Mouse (Mus musculus) kidney, adult 11 months (tissue): ENCODE measurements around the gene Hmx3.
A peak's percentile ranks its signal among the peaks of the same experiment; 100 is the strongest.

Source experiments
- DNase-seq: peaks from one replicate; pipeline ENCODE4 v3.0.0; 2022

The Hmx3 gene

DNA sequence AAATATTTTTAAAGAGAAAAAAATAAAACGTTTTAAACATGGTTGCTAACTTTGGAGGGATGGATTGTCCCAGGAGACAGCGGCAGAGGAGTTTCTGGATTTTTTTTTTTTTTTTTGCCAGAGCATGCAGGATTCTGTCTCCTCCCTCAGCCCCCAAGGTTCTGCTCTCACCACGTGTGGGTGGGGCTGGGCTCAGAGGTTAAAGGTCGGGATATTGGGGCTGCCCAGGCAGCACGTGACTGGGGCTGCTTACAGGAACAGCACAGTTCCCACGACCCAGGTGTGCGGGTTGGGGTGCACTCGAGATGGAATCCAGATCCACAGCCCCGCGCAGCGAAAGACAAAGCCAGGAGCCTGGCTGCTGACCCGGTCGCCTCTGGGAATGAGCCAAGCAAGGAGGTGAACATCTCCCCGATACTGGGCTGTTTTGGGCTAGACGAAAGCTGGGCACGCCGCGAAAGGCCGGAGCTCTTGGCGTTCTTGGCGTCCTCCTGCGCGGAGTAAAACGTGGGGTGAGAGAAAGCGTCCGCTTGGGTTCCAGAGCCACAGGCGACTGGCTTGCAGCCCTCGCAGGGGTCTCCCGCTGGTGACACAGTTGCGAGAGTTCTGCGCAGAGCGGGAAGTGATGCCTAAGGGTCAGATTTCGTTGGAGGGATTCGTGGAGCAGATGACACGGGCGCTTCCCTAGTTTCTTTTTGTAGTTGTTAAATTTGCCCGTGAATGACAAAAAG lies 14.0 kb downstream of the Hmx3 start:
- no peak for DNase-seq

DNA sequence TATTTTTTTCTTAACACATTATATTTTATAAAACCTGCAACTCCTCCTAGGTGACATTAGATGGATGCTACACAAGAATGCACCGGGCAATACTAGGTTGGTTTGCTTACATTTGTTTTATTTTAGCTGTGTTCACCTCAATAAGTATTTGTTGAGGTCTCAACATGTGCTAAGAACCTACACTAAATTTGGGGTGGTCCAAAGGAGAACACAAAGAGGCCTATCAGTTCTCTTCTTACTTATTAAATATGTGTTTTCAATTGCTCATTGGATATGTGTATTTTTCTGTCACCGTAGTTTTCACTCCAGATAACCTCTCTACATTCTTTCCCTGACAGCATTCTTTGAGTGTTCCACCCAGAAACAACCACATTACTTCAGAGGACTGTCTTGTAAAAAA lies 15.1 kb downstream of the Hmx3 start:
- DNase-seq: no peak

DNA sequence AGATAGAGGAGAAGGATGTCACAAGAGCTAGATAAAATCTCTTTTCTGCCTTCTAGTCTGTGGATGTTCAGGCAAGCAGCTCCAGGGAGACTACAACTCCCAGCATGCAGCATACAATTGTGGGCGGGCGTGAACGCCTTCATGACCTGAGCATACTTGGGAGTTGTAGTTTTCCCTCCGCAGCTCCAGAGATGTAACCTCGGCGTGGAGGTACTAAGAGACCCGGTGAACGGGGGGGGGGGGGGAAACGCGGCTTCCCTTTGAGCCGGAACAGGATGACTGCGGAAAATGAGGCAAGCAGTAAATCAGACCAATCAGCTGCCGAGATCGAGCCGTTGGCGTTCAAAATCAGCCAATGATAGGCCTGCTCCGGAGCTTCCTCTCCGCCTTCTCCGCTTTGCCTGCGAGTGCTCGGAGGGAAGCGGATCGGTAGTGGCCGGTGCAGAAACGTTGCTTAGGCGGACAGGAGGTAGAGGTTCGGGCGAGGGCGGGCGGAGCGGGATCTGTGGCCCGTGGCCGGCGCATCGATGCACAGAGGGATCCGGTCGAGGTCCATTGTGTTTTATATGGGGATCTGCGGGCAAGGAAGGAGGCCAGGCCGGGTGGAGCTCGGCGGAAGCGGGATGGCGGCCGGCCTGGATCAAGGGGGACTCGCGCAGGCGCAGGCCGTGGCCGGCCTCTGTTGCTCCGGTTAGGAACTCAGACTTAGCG lies 17.5 kb downstream of the Hmx3 start, which contains the start of gene Bub3:
Gene Bub3, plus strand, starts transcription at position 237 of the 711 bp plus-strand sequence.
- DNase-seq: peak; percentile 95

DNA sequence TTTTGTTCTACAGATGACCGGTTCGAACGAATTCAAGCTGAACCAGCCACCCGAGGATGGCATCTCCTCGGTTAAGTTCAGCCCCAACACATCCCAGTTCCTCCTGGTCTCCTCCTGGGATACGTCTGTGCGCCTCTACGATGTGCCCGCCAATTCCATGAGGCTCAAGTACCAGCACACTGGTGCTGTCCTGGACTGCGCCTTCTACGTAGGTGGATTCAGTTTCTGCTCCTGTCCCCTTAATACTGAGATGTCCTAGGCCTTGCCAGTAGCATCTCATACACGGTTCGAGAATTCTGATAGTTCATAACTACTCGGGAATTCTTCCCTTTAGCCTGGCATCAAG lies 18.0 kb downstream of the Hmx3 start:
- no peak for DNase-seq

DNA sequence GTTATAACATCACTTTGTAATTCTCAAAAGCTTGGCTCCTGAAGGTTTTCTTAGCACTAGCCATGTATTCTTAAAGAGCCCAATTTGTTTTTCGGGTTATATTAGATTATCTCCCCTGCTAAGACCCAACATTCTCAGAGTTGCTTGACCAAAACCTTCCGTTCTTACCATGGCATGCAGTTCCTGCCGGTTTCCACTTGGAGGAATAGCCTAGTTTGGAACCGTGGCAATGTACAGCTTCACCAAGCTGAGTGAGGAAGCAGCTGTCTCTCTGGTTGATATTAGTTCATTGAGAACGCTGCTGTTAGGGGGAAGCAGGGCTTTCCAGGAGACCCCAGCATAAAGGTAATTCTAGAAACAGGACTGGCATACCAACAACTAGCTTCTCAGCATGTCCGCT lies 32.6 kb downstream of the Hmx3 start:
- no peak for DNase-seq

DNA sequence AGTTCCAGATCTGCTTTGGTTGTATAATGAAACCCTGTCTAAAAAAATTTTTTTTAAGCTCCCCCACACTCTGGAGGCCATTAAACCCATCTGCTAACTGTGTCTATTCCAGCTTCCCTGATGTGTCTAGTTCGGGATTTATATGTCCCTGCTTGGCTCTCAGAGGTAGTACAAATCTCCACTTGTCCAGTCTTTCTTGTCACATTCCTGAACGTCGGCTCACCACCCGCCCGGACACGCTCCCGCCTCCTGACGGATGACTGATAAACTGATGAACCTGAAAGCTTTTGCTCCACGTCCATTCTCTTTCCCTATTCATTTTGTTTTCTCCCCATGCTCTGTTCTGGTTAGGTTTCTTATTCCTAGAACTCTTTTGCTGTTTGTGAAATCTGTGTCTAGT lies 39.5 kb downstream of the Hmx3 start:
- DNase-seq: no peak

DNA sequence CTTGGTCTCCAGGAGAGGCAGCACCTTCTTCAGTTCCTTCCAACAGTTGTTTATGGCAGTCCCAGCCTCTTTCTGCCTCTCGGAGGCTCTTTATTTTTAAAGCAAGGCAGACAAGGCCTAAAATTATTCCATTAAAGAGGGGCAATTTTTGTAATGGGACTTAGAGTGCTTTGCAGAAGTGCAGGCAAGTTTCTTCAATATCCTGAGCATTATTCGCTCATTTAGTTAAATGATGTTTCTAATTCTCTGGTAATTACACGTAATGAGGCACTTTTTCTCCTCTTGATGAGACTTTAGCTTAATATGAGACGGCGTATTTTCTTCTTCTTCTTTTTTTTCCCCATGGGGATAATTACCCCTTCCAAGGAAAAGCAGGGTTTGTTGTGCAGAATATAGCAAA lies 42.9 kb downstream of the Hmx3 start:
- no peak for DNase-seq
